Mouse (Mus musculus): ENCODE results near the gene Macrod1. TPM values are rescaled to one million over a fixed set of nuclear protein-coding genes. Genes with fewer than 3 reads are reported as not detected.
"Not testable (repeated sequence)": the region's sequence is repeated elsewhere in the genome, so short reads cannot be mapped to it uniquely, and the experiment has no call there.

The Macrod1 gene
- total RNA-seq, 2 experiments from 2014 or later: 240 to 280 TPM

DNA sequence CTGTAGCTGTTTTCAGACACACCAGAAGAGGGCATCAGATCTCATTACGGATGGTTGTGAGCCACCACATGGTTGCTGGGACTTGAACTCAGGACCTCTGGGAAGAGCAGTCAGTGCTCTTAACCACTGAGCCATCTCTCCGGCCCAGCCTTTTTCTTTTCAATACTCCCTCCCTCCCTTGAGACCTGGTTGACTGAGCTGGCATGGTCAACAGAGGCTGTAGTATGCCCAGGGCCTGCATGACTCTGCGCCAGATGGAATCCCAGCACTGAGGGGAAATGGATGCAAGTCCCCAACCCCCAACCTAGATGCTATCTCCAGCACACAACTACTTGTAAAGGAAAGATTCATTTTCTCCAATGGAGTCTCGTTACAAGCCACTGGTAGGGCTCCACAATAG is 3.2 kb upstream of the Macrod1 start:
- DNase-seq; intact Hi-C loops (cut with DNase I): not testable (repeated sequence)

DNA sequence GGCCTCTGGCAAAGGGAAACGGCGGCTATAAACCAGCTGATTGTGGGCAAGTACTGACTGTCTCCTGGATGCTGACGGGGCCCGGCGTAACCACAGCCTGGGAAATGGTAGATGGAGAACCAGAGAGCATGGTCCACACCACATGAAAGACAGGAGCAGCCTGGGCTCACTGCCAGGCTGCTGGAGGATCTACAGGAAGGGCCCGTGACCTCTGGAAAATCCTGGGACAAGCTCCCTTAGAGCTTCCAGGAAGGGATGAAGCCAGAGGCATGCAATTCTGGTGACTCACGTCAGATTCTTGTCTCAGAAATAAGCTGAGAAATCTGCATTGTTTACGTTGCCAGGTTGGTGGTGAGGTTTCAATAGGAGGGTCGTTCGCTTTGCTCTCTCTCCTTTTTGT is 1.8 kb upstream of the Macrod1 start:
- no peak for DNase-seq
- intact Hi-C loops (cut with DNase I): no loop called here

DNA sequence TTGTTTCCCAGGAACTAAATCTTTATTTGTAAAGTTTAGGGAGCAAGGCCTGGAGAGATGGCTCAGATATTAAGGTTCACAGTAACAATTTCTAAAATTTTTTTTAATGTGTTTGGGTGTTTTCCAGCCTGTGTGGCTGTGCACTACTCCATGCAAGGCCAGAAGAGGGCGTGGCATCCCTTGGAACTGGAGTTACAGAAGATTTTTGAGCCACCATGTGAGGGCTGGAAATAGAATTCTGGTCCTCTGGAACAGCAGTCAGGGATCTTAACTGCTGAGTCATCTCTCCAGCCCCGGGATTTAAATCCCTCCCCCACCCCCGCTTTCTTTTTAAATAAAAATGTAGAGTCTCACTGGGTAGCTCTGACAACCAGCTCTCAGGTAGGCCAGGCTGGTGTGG is 1.4 kb upstream of the Macrod1 start:
- peak in 1 of 2 experiments; percentile 43 for DNase-seq
- intact Hi-C loops (cut with DNase I): no loop called here

DNA sequence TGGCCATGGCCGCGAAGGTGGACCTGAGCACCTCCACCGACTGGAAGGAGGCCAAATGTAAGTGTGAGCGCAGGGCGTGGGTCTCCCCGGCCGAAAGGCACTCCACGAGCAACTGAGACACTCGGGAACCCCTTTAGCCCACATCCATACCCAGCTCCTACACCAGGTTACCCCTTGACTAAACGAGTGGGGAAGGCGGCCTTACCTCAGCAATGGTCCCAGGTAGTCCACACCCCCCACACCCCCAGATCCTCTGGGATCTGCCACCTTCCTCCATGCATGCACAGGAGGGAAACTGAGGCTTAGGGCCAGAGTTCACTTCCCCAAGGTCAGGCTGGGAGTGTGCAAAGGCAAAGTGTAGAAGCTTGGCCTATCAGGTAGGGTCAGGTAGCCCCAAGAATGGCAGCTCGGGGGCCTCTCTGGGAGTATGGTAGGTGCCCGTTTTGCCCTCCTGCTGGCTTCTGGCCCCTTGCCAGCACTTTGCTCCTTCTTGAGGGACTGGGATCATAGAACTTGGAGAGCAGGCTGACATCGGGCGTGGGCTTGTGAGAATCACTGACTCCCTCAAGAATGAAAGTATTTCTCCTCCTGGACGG is 614 bp downstream of the Macrod1 start:
- peak in 1 of 2 experiments; percentile 56 for DNase-seq
- intact Hi-C loops (cut with DNase I): no loop called here

DNA sequence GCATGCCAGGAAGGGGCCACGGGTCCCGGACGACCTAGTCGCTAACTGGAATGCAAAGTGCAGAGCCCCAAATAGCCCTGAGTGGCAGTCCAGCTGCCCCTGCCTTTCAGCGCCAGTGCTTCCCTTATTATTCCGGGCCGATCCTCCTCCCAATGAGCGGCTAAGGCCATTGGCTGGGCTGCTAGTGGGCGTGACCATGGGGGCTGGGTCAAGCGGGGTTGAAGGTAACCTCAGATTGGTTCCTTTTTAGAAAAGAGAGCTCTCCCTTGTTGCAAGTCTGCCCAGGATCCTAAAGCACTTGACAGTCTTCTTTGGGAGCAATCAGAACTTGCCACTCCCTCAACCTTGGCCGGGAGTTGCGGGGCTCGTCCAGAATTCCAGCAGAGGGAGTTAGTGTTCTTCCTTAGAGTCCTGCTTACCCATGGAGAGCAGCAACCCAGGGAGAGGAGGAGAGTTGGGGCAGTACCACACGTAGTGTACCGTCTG is 1.2 kb downstream of the Macrod1 start:
- intact Hi-C loops (cut with DNase I): no loop called here
- peak; percentile 81 to 89 for DNase-seq

DNA sequence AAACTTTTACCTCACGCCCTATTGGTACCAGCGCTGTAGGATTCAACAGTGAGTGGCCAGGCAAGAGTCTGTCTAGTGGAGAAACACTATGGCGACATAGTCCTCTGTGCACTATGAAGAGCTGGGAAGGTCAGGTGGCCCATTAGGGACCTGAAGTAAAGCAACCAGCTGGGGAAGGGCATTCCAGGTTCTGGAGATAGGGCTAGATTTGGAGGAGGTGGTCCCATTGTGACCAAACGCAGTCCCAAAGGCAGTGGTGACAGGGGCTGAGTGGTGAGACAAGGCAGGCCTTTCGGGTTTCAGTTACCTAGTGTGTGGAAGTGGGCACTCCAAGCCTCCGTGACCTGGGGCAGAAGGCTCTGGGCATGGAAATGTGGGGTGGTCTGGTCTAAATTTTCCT is 1.9 kb downstream of the Macrod1 start:
- no peak for DNase-seq
- intact Hi-C loops (cut with DNase I): no loop called here

DNA sequence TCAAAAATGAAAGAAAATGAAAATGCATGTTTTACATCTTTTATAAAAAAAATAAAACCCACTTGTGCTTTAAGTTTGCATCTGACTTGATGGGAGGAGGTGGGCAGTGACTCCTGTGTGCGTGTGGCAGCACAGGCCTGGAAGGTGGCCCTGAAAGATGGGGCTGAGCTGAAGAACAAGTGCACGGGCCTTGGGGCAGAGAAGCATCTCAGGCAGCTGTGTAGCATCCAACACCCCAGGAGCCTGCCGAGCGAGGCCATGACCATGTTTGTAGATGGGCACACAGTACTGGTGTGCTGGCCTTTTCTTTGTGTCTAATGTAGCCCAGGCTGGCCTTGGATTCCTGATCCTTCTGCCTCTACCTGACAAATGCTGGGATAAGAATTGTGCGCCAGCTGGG is 5.5 kb downstream of the Macrod1 start:
- DNase-seq: no peak
- intact Hi-C loops (cut with DNase I): loop anchor here (10.0 kb wide), 1 partner anchor 363 kb away; no protein-coding TSS in a partner anchor

DNA sequence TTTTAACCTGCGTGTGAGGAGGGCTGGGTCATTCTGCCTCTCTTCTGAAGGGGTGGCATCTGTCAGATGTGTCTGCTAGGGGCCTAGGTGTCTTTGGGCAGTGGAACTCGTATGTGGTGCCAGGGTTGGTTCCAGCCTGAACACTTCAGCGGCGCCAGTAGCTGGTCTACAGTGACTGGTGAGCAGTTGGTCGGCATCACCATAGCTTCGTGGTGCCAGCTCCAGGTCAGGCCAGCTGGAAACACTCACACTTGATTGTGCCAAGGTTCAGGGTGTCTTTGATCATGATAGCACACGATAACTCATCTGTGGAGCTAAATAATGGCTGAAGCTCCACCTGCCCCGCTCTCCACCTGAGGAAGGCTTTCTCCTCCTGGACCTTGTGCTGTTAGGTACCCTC is 6.3 kb downstream of the Macrod1 start:
- intact Hi-C loops (cut with DNase I): loop anchor here (10.0 kb wide), 1 partner anchor 362 kb away; no protein-coding TSS in a partner anchor
- peak in 1 of 2 experiments; percentile 49 for DNase-seq

DNA sequence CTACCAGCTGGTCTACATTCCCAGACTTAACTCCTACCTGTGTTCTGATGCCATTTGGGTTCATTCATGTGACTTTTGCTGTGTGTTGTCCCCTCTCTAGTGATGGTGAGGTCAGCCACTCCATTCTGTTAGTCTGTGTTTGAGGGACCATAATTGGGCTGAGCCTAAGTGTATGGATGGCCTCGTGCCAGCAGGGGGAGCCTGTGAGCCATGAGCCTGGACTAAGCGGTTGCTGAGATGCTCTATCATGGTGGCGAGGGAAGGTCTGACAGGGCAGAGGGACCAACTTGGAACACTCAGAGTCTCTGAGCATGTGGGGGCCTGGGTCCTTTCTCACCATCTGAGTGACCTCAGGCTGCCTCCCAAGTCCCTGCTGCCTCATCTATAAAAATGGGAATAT is 8.0 kb downstream of the Macrod1 start:
- intact Hi-C loops (cut with DNase I): loop anchor here (10.0 kb wide), 1 partner anchor 360 kb away; no protein-coding TSS in a partner anchor

DNA sequence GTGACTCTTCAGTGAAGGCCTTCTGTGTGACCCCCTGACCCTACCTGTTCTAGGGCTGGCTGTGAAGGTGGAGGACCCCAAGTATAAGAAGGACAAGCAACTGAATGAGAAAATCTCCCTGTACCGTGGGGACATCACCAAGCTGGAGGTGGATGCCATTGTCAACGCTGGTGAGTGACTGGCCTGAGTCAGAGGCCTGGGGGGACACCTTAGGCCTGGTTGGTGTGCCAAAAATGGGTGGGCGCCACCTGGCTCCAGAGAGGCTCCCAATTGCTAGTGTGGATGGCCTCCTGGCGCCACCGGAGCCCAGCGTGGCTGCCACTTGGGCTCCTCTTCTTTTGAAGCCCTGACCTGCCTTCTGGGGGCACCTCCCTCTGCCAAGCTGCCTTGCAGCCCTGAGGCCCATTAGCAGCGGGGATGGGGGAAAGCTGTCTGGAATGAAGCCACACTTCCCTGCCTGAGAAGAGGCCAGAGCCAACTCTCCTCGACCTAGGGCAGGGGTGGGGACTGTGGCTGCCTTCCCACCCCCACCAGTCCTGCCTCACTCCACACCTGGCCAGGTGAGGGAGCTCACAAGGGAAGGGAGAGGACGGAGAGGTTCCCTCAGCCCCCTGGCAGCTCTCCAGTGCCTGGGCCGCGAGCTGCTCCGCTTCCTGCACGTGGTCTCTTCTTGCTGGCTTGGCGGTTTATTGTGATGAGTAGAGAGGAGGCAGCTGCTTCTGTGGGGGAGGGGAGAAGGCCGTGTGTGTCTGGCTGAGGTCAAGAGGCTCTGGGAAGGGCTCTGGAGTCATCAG is 9.6 kb downstream of the Macrod1 start:
- DNase-seq: no peak

More for the DNA sequence above, 8.0 kb downstream of the Macrod1 start:
- peak; percentile 80 for DNase-seq

DNA sequence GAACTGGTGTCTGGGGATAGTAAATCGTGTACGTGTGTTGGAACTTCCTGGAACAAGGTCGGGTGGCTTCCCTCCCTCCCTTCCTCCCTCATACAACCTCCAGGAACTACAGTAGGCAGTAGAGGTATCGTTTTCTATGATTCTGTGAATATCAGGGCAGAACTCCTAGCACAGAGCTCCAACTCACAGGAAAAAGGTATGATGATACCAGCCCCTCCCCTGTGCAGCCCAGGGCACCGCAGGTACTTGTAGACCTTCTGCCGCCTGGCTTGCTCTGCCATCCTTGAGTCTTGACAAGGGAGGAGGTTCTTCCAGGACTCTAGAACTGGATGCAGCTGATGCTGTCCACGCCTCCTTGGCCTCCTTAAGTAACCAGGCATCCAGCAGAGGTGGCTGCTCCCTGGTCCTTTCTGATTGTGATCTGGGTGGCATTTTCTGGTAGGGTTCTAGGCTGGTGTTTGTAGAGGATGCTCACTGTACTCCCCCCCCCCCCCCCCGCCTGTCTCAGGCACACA is 10.3 kb downstream of the Macrod1 start:
- DNase-seq: no peak
- intact Hi-C loops (cut with DNase I): loop anchor here (1.0 to 10.0 kb wide), 3 partner anchors 100 to 358 kb away; no protein-coding TSS in a partner anchor

More for the DNA sequence above, 9.6 kb downstream of the Macrod1 start:
- intact Hi-C loops (cut with DNase I): loop anchor here (2.0 to 10.0 kb wide), 2 partner anchors 101 to 359 kb away; no protein-coding TSS in a partner anchor

DNA sequence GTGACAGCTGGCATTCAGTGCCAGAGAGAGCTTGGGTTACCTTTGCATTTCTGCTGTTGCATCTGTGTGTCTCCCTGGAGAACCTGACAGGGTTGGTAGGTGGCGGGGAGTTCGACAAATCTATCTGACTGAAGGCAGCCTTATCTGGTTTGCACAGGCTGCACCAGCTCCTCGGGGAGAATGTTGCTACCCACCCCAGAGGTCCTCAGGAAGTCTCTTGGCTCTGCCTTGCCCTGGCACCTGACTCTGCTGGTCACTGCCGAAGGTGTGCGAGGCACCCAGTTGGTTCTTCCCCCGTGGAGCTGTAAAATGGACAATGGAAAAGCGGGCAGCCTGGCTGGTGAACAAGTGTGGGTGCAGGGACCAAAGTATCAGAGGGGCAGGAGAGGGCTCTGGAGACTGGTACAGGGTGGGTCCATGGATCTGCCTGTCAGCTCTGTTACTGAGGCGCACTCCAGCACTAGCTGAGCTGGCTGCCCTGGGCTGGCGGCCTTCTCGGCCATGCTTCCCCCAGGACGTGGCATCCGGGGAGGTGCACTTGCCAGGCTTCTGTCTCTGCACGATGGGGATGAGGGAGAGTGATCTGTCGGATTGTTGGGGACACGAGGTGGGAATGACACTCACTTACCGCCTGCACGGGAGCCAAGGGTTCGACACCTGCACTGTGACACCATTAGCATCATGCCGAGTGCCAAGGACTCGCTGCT is 10.9 kb downstream of the Macrod1 start:
- intact Hi-C loops (cut with DNase I): loop anchor here (1.0 to 10.0 kb wide), 3 partner anchors 99 to 357 kb away; no protein-coding TSS in a partner anchor

DNA sequence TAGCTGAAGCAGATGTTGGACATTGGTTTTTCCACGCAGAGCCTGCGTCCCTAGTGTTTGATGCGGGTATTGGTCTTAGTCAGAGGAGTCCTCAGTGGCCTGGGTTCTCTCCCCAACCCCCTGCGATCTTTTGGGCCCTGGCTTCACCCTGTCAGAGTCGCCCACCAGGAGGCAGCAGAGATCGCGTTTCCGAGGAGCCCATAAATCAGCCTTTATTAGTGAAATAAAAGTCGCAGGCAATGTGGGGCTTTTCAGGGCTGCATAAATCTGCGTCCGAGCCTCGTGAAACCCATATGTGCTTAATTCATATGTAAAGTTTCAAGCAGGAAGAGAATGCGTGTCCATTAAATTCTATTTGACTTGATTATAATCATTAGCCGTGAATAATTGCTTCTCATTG is 11.5 kb downstream of the Macrod1 start:
- DNase-seq: peak; percentile 76 to 81
- intact Hi-C loops (cut with DNase I): loop anchor here (10.0 kb wide), 1 partner anchor 357 kb away; no protein-coding TSS in a partner anchor

More for the DNA sequence above, 10.9 kb downstream of the Macrod1 start:
- DNase-seq: no peak

DNA sequence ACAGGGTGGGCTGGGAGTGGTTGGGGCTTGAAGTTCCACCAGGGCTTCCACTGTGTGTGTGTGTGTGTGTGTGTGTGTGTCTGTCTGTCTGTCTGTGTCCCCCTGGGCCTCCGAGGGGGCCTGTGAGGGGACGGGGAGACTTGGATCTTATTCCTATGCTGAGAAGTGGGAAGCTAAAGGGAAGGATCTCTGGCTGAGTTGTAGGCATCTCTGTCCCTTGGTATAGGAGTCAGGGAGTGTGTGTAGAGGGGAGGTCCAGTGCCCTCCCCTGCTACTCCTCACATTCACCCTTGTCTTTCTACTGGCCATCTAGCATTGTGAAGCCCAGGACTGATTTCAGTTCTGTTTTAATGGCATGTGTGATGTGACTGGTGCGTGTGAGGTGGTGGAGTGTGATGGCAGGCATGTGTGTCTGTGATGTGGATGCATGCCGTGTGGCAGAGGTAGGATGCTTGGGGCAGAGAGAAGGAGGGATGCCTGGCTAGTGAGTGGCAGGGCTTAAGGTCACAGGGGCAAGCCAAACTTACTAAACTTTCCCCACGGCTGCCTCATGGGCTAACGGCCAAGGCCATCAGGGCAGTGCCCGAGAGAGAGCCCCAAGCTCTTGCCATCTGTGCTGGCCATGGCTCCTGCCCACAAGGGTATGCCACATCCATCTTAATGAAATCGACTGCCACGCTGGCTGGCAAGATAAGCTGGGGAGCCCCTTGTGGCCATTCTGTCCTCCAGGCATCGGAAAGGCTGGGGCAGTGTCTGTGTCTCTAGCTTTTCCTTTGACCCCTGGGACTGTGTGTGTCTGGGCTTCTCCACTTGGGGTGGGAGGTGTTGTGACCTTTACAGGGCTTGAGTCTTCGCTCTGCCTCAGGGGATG is 12.3 kb downstream of the Macrod1 start:
- intact Hi-C loops (cut with DNase I): loop anchor here (10.0 kb wide), 1 partner anchor 356 kb away; no protein-coding TSS in a partner anchor
- DNase-seq: no peak

DNA sequence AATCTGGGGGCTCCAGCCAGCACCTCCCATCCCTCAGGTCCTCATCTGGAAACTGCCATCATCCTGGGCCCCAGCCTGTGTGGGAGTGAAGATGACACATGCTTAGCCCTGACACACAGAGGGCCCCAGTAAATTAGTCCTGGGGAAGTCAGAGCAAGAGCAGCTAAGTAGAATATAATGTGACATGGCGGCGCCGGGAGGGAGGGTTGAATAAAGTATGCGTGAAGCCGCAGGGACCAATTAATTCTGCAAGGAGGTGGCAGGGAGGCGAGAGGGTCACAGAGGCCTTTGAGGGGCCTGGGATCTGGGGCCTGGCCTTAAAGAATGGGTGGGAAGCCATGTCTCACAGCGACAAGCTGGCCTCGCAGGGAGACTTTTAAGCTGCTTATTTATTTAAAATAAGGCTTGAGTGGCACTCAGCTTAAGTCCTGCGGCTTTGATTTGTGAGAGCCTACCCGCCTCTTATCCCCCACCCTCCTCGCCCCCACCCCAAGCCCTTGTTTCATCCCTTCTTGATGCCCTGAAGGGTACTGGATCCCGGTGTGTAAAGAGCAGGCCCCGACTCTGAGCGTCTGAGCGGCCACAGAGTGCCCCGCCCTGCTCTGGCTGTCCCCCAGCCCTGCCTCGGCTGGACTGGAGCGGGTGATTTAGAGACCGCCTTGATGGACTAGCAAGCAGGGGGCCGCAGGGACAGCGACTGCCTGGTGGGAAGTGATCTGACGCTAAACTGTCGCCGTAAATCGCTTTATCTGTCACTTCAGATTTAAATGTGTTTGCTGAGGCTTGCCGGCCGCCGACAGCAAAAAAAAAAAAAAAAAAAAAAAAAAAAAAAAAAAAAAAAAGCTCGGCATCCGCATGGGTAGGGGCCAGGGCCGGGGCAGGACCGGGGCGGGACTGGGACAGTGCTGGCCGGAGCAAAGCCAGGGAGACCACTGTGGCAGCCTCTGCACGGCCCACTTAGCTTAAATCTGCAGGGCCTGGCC is 13.5 kb downstream of the Macrod1 start:
- intact Hi-C loops (cut with DNase I): loop anchor here (10.0 kb wide), 1 partner anchor 355 kb away; no protein-coding TSS in a partner anchor

DNA sequence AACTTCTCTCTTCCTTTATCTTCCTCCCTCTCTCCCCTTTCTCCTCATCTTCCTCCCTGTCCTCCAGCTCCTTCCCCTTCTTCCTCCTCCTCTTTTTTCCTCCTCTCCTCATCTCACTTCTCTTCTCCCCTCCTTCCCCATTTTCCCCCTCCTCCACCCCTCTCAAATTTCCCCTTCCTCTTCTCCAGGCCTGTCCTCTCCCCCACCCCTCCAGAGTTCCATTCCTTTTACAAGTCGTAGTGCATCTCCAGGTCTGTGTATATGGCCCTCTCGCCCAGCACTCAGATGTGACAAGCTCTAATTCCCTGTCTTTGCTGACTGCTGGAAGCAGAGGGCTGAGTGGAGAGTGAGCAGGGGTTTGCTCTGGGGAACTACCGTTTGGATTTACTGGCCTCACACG is 14.2 kb downstream of the Macrod1 start:
- DNase-seq: no peak
- intact Hi-C loops (cut with DNase I): no loop called here

More for the DNA sequence above, 13.5 kb downstream of the Macrod1 start:
- peak in 1 of 2 experiments; percentile 43 for DNase-seq

DNA sequence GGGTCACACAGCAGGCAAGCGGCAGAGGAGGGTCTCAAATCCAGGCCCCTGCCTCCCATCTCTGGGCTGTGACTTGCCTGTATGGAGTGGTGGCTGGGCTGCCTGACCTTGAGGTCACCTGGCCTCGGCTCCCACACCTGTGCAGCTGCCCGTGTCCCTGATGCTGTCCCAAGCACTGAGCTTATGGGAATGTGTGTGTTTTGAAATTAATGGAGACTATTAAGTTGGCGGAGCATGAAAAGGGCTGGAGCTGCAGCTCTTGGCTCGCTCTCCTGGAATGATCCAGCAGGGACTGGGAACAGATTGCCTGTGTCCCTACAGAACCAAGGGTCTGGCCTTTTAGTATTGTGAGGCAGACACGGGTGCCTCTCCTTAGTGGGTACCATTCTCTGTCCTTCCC is 15.6 kb downstream of the Macrod1 start:
- intact Hi-C loops (cut with DNase I): no loop called here
- DNase-seq: no peak
